Mouse (Mus musculus) small intestine, adult 10 weeks (tissue): ENCODE measurements around the gene Olfr707. TPM values are rescaled to one million over a fixed set of nuclear protein-coding genes. Genes with fewer than 3 reads are reported as not detected.

ENCODE experiments used
- polyA plus RNA-seq: library from polyadenylated mRNA; stranded (reverse); fragments of 350-450 nt; fragmentation: Illumina TruSeq; extraction: RNeasy Lipid Tissue Mini Kit (QIAGEN cat#74804); gene quantifications from one replicate; pipeline ENCODE4 v1.2.3, GENCODE M21; 2014; ENCODE audit warnings: low replicate concordance

Gene Olfr707
- polyA plus RNA-seq = not detected

DNA sequence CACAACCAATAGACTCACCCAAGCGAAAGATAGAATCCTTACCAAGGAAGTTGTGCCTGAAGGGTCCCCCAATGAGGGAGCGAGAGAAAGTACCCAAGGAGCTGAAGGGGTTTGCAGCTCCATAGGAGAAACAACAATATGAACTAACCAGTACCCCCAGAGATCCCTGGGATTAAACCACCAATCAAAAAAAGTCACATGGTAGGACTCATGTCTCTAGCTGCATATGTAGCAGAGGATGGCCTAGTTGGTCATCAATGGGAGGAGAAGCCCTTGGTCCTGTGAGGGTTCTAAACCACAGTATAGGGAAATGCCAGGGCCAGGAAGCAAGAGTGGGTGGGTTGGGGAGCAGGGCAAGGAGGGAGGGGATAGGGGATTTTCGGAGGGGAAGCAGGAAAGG lies at the start of gene Olfr707:
Olfr707 (minus strand) TSS at position 101 of the 400 bp plus-strand sequence.

DNA sequence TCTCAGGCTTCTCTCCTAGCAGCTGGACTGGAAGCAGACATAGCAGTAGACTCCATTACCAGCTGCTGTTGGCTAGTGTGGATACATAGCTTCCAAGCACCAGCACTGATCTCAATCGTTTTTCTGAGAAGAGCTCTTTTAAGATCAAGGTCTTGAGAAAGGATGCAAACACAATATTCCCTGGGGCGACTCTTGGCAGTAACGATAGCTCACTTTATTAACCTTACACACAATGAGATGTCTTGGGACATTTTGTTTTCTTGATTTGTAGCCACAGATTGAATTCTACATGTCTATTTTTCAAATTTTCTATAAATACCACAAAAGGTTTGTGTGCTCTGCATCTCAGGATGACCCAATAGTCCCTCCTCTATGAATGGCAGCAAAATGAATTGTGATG lies 47.2 kb upstream of the Olfr707 start, which contains the start of gene Olfr710:
Olfr710 (minus strand) TSS at position 101 of the 400 bp plus-strand sequence.

DNA sequence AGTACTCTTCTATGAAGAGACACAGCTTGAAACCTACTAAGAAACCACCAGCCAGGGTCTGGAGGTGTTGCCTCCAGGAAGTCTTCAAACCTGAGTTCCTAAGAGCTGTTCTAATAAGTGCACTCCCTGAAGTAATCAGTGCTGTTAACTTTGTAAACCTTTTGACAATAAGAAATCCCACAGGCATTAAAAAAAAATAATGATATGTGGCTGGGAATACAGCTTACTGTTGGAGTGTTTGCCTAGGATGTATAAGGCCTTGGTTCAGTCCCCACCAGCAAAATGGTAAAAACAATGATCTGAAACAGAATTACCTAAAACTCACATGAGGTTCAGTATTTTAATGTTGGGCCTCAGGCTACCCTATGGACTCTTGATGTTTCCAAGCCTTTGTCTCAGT lies 31.1 kb upstream of the Olfr707 start, which contains the start of gene Olfr709-ps1:
Olfr709-ps1 (minus strand) TSS at position 101 of the 400 bp plus-strand sequence.

DNA sequence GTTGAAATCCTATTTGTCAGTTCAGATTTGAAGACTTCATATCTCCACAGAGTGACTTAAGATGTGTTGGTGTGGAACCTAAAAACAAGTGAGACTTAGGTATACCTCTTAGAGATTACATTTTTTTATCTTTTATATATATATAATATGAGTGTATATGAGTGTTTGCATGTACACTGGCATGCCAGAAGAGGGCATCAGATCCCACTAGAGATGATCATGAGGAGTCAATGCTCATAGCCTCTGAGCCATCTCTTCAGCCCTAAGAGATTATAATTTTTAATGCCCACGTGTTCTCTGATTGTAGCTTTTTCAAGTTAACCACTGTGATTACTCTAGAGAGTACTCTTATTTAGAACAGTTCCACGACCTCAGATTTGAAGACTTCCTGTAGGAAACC lies 6.6 kb upstream of the Olfr707 start, which contains the start of gene Olfr1532-ps1:
Olfr1532-ps1 (plus strand) TSS at position 326 of the 400 bp plus-strand sequence.

DNA sequence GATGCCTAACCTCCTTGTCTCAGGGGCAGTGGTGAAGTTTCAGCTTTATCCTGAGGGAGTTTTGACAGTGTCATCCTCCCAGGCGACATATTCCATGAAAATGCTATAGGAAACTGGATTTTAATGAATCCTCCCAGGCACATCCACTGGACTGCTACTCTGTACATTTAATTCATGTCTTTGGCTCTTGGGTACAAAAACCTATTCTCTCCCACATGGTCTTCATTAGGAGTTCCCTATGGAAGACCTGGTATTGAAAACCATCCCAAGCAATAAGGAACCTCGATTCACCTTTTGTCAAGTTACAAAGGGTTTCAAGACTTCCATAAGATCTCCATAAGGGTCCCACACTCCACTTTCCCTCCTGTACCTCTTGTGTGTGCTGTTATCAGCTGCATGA lies 13.0 kb downstream of the Olfr707 start, which contains the start of gene Olfr706:
Olfr706 (minus strand) TSS at position 101 of the 400 bp plus-strand sequence.

DNA sequence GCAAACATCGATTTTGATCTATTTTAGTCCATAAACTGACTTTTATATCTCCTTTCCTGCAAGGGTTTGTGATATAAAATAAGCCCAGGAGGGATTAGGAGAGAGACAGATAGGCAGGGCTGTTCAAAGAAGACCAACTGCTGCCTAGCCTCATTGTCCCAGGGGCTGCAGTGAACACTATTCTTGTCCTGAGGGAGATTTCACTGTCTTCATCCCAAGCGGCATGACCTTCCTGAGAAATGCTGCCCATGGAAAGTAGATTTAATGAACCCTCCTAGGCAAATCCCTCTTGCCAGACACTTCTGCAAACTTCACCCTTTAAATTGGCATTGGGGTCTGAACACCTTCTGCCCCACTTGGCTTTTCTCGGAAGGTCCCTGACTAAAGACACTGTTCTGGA lies 24.2 kb downstream of the Olfr707 start, which contains the start of gene Olfr705:
Olfr705 (minus strand) TSS at position 101 of the 400 bp plus-strand sequence.

DNA sequence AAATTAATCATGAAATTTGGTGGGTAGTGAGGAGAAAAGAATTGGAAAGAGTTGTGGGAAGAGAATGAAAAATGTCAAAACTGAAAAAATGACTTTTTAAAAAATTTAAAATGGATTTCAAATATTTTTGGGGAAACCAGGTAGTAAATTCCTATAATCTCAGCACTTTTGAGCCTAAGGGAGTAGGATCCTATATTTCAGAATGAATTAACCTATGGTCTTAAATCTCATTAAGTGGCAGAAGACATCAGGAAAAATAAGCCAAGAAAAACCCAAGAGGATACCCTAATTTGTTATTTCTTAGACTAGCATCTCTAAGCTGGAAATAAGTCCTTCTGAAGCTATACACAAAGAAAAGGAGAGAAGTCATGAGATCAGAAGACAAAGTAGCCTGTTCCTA lies 38.2 kb downstream of the Olfr707 start, which contains the start of gene Olfr704:
Olfr704 (plus strand) TSS at position 301 of the 400 bp plus-strand sequence.

DNA sequence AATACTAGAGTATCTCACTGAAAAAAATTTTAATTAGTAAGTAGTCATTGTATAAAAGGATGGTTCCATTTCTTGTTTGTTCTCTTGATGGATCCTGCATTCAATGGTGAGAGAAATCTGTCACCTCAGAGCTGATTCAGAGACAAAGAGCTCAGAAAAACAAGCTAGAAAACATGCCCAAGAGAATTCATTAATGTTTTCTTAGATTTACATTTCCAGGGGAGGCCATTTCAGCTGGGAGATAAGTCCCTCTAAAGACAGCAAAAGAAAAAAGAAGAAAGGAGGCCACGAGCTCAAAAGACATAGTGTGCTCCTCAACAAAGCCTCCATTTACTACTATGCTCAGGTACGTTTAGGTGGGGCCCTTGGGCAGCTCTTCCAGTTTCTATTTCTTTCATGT lies 58.0 kb downstream of the Olfr707 start, which contains the start of gene Olfr703:
Olfr703 (plus strand) TSS at position 301 of the 400 bp plus-strand sequence.

Other genes starting within 250 kb of the Olfr707 start
- gene Olfr693, start 220.7 kb downstream of the Olfr707 start, polyA plus RNA-seq = not detected
- not detected for gene Olfr694, start 209.4 kb downstream of the Olfr707 start, polyA plus RNA-seq
- gene Olfr695, start 184.8 kb downstream of the Olfr707 start, polyA plus RNA-seq = not detected
- gene Olfr697, start 158.8 kb downstream of the Olfr707 start, polyA plus RNA-seq = not detected
- not detected for gene Olfr698, start 145.8 kb downstream of the Olfr707 start, polyA plus RNA-seq
- not detected for gene Olfr699, start 108.0 kb downstream of the Olfr707 start, polyA plus RNA-seq
- gene Olfr700, start 92.4 kb downstream of the Olfr707 start, polyA plus RNA-seq = not detected
- not detected for gene Olfr701, start 87.1 kb downstream of the Olfr707 start, polyA plus RNA-seq
- gene Olfr702, start 67.3 kb downstream of the Olfr707 start, polyA plus RNA-seq = not detected
- not detected for gene Olfr703, start 57.9 kb downstream of the Olfr707 start, polyA plus RNA-seq
- not detected for gene Olfr704, start 38.1 kb downstream of the Olfr707 start, polyA plus RNA-seq
- not detected for gene Olfr705, start 24.4 kb downstream of the Olfr707 start, polyA plus RNA-seq
- not detected for gene Olfr706, start 13.1 kb downstream of the Olfr707 start, polyA plus RNA-seq
- gene Olfr1532-ps1, start 6.8 kb upstream of the Olfr707 start, polyA plus RNA-seq = 0.45 TPM
- not detected for gene Olfr709-ps1, start 31.0 kb upstream of the Olfr707 start, polyA plus RNA-seq
- not detected for gene Olfr710, start 47.1 kb upstream of the Olfr707 start, polyA plus RNA-seq
- gene Olfr6, start 62.7 kb upstream of the Olfr707 start, polyA plus RNA-seq = not detected
- gene Olfr711, start 74.2 kb upstream of the Olfr707 start, polyA plus RNA-seq = not detected
- not detected for gene Olfr2, start 104.8 kb upstream of the Olfr707 start, polyA plus RNA-seq
- 0.19 TPM for gene Olfr713, start 129.9 kb upstream of the Olfr707 start, polyA plus RNA-seq
- not detected for gene Olfr714, start 169.7 kb upstream of the Olfr707 start, polyA plus RNA-seq
- not detected for gene Olfr17, start 192.0 kb upstream of the Olfr707 start, polyA plus RNA-seq
- gene Olfr715b, start 209.1 kb upstream of the Olfr707 start, polyA plus RNA-seq = not detected
- gene Olfr715, start 229.8 kb upstream of the Olfr707 start, polyA plus RNA-seq = not detected
- not detected for gene Olfr716, start 237.1 kb upstream of the Olfr707 start, polyA plus RNA-seq